Mouse (Mus musculus) lung, embryonic 16.5 days (tissue): ENCODE results near the gene Cyb5r4. TPM values are rescaled to one million over a fixed set of nuclear protein-coding genes. Genes with fewer than 3 reads are reported as not detected.
A peak's percentile ranks its signal among the peaks of the same experiment; 100 is the strongest.
"Not testable (repeated sequence)": the region's sequence is repeated elsewhere in the genome, so short reads cannot be mapped to it uniquely, and the experiment has no call there.

Experiments used
- ATAC-seq: fragments of 200-750 bp; cut with Nextera tagmentation; 2 replicates; pipeline ENCODE4 v1.8.0; 2017; ENCODE audit warnings: low read depth, mild to moderate bottlenecking, moderate library complexity
- H3K27ac ChIP-seq: fragments of 300-500 bp; sonication (generic); 2 replicates; pipeline ENCODE4 v1.5.1; 2014; ENCODE audit warnings: mild to moderate bottlenecking, control low read depth, low read length
- H3K27me3 ChIP-seq: fragments of 300-500 bp; sonication (generic); 2 replicates; pipeline ENCODE4 v1.6.1; 2014; ENCODE audit warnings: low read depth, low read length, mixed read lengths; ENCODE audit not compliant: control insufficient read depth, insufficient read depth
- H3K36me3 ChIP-seq: fragments of 300-500 bp; sonication (generic); 2 replicates; pipeline ENCODE4 v1.6.1; 2014; ENCODE audit warnings: low read length; ENCODE audit not compliant: control insufficient read depth, insufficient read depth
- H3K4me1 ChIP-seq: fragments of 300-500 bp; sonication (generic); replicated peaks from 2 replicates; pipeline ENCODE4 v1.6.1; 2014; ENCODE audit warnings: low read length, mixed read lengths; ENCODE audit not compliant: control insufficient read depth, insufficient read depth
- H3K4me2 ChIP-seq: fragments of 300-500 bp; sonication (generic); 2 replicates; pipeline ENCODE4 v1.6.1; 2014; ENCODE audit warnings: low read depth, low read length, control low read depth
- H3K4me3 ChIP-seq: fragments of 300-500 bp; sonication (generic); 2 replicates; pipeline ENCODE4 v1.5.1; 2014; ENCODE audit warnings: mild to moderate bottlenecking, low read length, control low read depth
- H3K9ac ChIP-seq: fragments of 300-500 bp; sonication (generic); 2 replicates; pipeline ENCODE4 v1.6.1; 2014; ENCODE audit warnings: low read length, control low read depth
- H3K9me3 ChIP-seq: fragments of 300-500 bp; sonication (generic); 2 replicates; pipeline ENCODE4 v1.6.1; 2016; ENCODE audit warnings: low read length; ENCODE audit not compliant: control insufficient read depth
- WGBS: fragments of 180-500 bp; shearing (Covaris S2); extraction: QIAGEN DNeasy Blood & Tissue Kit; methylation state at CpG from one replicate; pipeline ENCODE4 v1.1.7; 2014; 5-methylcytosine and 5-hydroxymethylcytosine counted together
- polyA plus RNA-seq: library from polyadenylated mRNA; unstranded; fragments of >200 nt; fragmentation: Nextera tagmentation; extraction: Ambion mirVana; gene quantifications from 2 replicates; pipeline ENCODE4 v1.2.1, GENCODE M21; 2015

The Cyb5r4 gene
- 51.8 and 53.2 TPM in 2 replicates for polyA plus RNA-seq

- Histone ChIP-seq H3K4me1 (peaks cover 7% of the 10 kb centered on the region), H3K36me3 (no peaks in the 10 kb centered on the region), H3K27ac (peak within 1 kb of the TSS; percentile 56), H3K27me3 (peaks cover 3% of the 10 kb centered on the region; the same call in 1 of the 2 replicates), H3K4me3 (peak within 1 kb of the TSS; percentile 75), H3K9ac (peak within 1 kb of the TSS; percentile 80), H3K9me3 (no peaks in the 10 kb centered on the region), H3K4me2 (peak within 1 kb of the TSS; percentile 74)
- ATAC-seq: peak; percentile 100
- under 1% methylated on average over 52 of the region's 52 CpGs for WGBS
Observed at GRCm38 (mm10) chr9:87021778-87022523, at the start of gene Cyb5r4. TSS of gene Cyb5r4 (plus strand) at chr9:87022014.

GRCm38 (mm10) chr9:86972471-86972870, 49.3 kb upstream of the Cyb5r4 start:
- not testable (repeated sequence) for H3K9ac ChIP-seq, H3K27ac ChIP-seq

GRCm38 (mm10) chr9:86973562-86973961, 48.3 kb upstream of the Cyb5r4 start:
- H3K4me1 ChIP-seq: no peaks in the 10 kb centered on the region
- no peaks in the 10 kb centered on the region for H3K27me3 ChIP-seq
- ATAC-seq: no peak
- H3K4me3 ChIP-seq: no peak overlapping the region
- H3K36me3 ChIP-seq: no peaks in the 10 kb centered on the region
- no peak overlapping the region for H3K9ac ChIP-seq
- no peaks in the 10 kb centered on the region for H3K9me3 ChIP-seq
- H3K27ac ChIP-seq: no peak overlapping the region
- H3K4me2 ChIP-seq: no peak overlapping the region
- 67% methylated on average over 4 of the region's 4 CpGs for WGBS

More at GRCm38 (mm10) chr9:86972471-86972870, 49.3 kb upstream of the Cyb5r4 start:
- H3K4me3 ChIP-seq, H3K4me2 ChIP-seq, H3K9me3 ChIP-seq, H3K4me1 ChIP-seq, H3K27me3 ChIP-seq, ATAC-seq, H3K36me3 ChIP-seq: not testable (repeated sequence)

GRCm38 (mm10) chr9:86976896-86977295, 44.9 kb upstream of the Cyb5r4 start:
- Histone ChIP-seq H3K9ac (no peak overlapping the region), H3K27ac (no peak overlapping the region), H3K4me3 (no peak overlapping the region), H3K27me3 (no peaks in the 10 kb centered on the region), H3K36me3 (no peaks in the 10 kb centered on the region), H3K4me2 (no peak overlapping the region), H3K9me3 (no peaks in the 10 kb centered on the region), H3K4me1 (no peaks in the 10 kb centered on the region)
- ATAC-seq: no peak
- WGBS: 66% methylated on average over 4 of the region's 4 CpGs

- no peaks in the 10 kb centered on the region for H3K36me3 ChIP-seq
- WGBS: 31% methylated on average over 7 of the region's 7 CpGs
Observed at GRCm38 (mm10) chr9:86978257-86978907, 43.4 kb upstream of the Cyb5r4 start.

GRCm38 (mm10) chr9:86980048-86980447, 41.8 kb upstream of the Cyb5r4 start:
- ATAC-seq: no peak
- H3K9me3 ChIP-seq: no peaks in the 10 kb centered on the region
- no peak overlapping the region for H3K27ac ChIP-seq
- H3K36me3 ChIP-seq: no peaks in the 10 kb centered on the region
- H3K4me3 ChIP-seq: no peak overlapping the region
- H3K9ac ChIP-seq: no peak overlapping the region
- no peaks in the 10 kb centered on the region for H3K4me1 ChIP-seq
- no peaks in the 10 kb centered on the region for H3K27me3 ChIP-seq
- no peak overlapping the region for H3K4me2 ChIP-seq

More at GRCm38 (mm10) chr9:86978257-86978907, 43.4 kb upstream of the Cyb5r4 start:
- no peak overlapping the region for H3K4me2 ChIP-seq
- H3K27me3 ChIP-seq: no peaks in the 10 kb centered on the region
- no peak overlapping the region for H3K4me3 ChIP-seq
- H3K27ac ChIP-seq: no peak overlapping the region
- ATAC-seq: peak; percentile 45; the same call in 1 of the 2 replicates
- no peak overlapping the region for H3K9ac ChIP-seq
- no peaks in the 10 kb centered on the region for H3K4me1 ChIP-seq
- H3K9me3 ChIP-seq: no peaks in the 10 kb centered on the region

GRCm38 (mm10) chr9:86980942-86981341, 40.9 kb upstream of the Cyb5r4 start:
- Histone ChIP-seq H3K36me3 (no peaks in the 10 kb centered on the region), H3K27me3 (no peaks in the 10 kb centered on the region), H3K9me3 (no peaks in the 10 kb centered on the region), H3K4me1 (no peaks in the 10 kb centered on the region), H3K4me3 (no peak overlapping the region), H3K9ac (no peak overlapping the region), H3K27ac (no peak overlapping the region), H3K4me2 (no peak overlapping the region)
- WGBS: 55% methylated on average over 2 of the region's 2 CpGs
- no peak for ATAC-seq

GRCm38 (mm10) chr9:86981551-86981950, 40.3 kb upstream of the Cyb5r4 start:
- no peak overlapping the region for H3K27ac ChIP-seq
- no peak overlapping the region for H3K9ac ChIP-seq
- no peaks in the 10 kb centered on the region for H3K27me3 ChIP-seq
- ATAC-seq: peak; percentile 57; the same call in 1 of the 2 replicates
- no peak overlapping the region for H3K4me3 ChIP-seq
- H3K4me2 ChIP-seq: 0 out of 2 replicates have a peak overlapping the region, but pooled peaks have one; percentile 25
- no peaks in the 10 kb centered on the region for H3K36me3 ChIP-seq
- H3K4me1 ChIP-seq: no peaks in the 10 kb centered on the region
- WGBS: 18% methylated on average over 10 of the region's 10 CpGs
- no peaks in the 10 kb centered on the region for H3K9me3 ChIP-seq

GRCm38 (mm10) chr9:86984583-86984982, 37.2 kb upstream of the Cyb5r4 start:
- Histone ChIP-seq H3K27me3 (no peaks in the 10 kb centered on the region), H3K36me3 (no peaks in the 10 kb centered on the region), H3K4me1 (no peaks in the 10 kb centered on the region), H3K9ac (no peak overlapping the region), H3K9me3 (no peaks in the 10 kb centered on the region), H3K4me3 (no peak overlapping the region), H3K27ac (no peak overlapping the region), H3K4me2 (no peak overlapping the region)
- 50% methylated on average over 3 of the region's 3 CpGs for WGBS
- no peak for ATAC-seq
